Mouse (Mus musculus) bone marrow, adult 2 months (tissue): Measurements from ENCODE around the gene Hsd17b13.

Experiments
- CTCF ChIP-seq: fragments of 200-500 bp; IDR thresholded peaks from 2 replicates; pipeline ENCODE4 v1.5.1; 2011; ENCODE audit warnings: low read length, control low read depth; ENCODE audit not compliant: control insufficient read depth, insufficient read depth
- POLR2A ChIP-seq: fragments of 200-500 bp; IDR thresholded peaks from 2 replicates; pipeline ENCODE4 v1.6.1; 2011; ENCODE audit warnings: low read depth, mild to moderate bottlenecking, control low read depth, low read length, borderline replicate concordance; ENCODE audit not compliant: control insufficient read depth

DNA sequence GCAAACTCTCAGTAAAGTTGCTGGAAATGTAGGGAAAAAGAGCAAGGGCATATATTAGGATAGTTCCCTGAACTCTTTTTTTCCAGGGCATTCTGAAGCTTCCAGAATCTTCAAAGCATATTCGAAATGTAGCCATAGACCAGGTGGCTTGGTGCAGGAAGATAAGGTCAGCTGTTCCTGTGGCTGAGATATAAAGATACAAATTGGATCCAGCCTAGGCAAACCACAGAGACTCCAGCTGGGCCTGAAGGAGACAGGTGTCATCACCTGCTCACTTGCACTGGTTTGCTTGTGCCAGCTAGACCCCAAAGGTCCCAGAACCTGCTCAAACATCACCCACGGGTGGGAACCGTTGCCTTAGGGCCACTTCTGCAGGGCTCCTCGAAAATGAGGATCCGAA is 65.7 kb downstream of the Hsd17b13 start:
- no peak for TF ChIP-seq POLR2A
- TF ChIP-seq CTCF: no peak
